Mouse (Mus musculus) intestine, embryonic 14.5 days (tissue): ENCODE data around the gene Efna5. TPM values are rescaled to one million over a fixed set of nuclear protein-coding genes. Genes with fewer than 3 reads are reported as not detected.

Experiments used
- ATAC-seq: fragments of 200-750 bp; cut with Nextera tagmentation; replicated peaks from 2 replicates; pipeline ENCODE4 v1.8.0; 2017; ENCODE audit warnings: low read depth, moderate number of reproducible peaks, moderate TSS enrichment, moderate library complexity; ENCODE audit not compliant: low FRiP score, low TSS enrichment
- DNase-seq: peaks from one replicate; pipeline ENCODE4 v3.0.0-alpha.2; 2018; ENCODE audit warnings: low spot score
- H3K27ac ChIP-seq: fragments of 300-500 bp; sonication (generic); 2 replicates; pipeline ENCODE4 v1.5.1; 2014; ENCODE audit warnings: low read depth, mild to moderate bottlenecking, control low read depth
- H3K27me3 ChIP-seq: fragments of 300-500 bp; sonication (generic); replicated peaks from 2 replicates; pipeline ENCODE4 v1.6.1; 2014; ENCODE audit warnings: low read length, control low read depth; ENCODE audit not compliant: control insufficient read depth, insufficient read depth
- H3K36me3 ChIP-seq: fragments of 300-500 bp; sonication (generic); 2 replicates; pipeline ENCODE4 v1.6.1; 2014; ENCODE audit warnings: low read length, control low read depth; ENCODE audit not compliant: control insufficient read depth, insufficient read depth
- H3K4me1 ChIP-seq: fragments of 300-500 bp; sonication (generic); replicated peaks from 2 replicates; pipeline ENCODE4 v1.6.1; 2014; ENCODE audit warnings: low read length, control low read depth, mixed read lengths; ENCODE audit not compliant: control insufficient read depth, insufficient read depth
- H3K4me2 ChIP-seq: fragments of 300-500 bp; sonication (generic); 2 replicates; pipeline ENCODE4 v1.6.1; 2014; ENCODE audit warnings: low read length
- H3K4me3 ChIP-seq: fragments of 300-500 bp; sonication (generic); 2 replicates; pipeline ENCODE4 v1.5.1; 2014; ENCODE audit warnings: low read depth, low read length, control low read depth, mixed read lengths
- H3K9ac ChIP-seq: fragments of 300-500 bp; sonication (generic); 2 replicates; pipeline ENCODE4 v1.6.1; 2014; ENCODE audit warnings: mild to moderate bottlenecking, low read length
- H3K9me3 ChIP-seq: fragments of 300-500 bp; sonication (generic); 2 replicates; pipeline ENCODE4 v1.6.1; 2016; ENCODE audit warnings: low read length, control low read depth; ENCODE audit not compliant: control insufficient read depth
- WGBS: fragments of 180-500 bp; shearing (Covaris S2); extraction: QIAGEN DNeasy Blood & Tissue Kit; methylation state at CpG from one replicate; pipeline ENCODE4 v1.1.7; 2014; 5-methylcytosine and 5-hydroxymethylcytosine counted together
- polyA plus RNA-seq: library from polyadenylated mRNA; unstranded; fragments of >200 nt; fragmentation: Nextera tagmentation; extraction: Ambion mirVana; gene quantifications from 2 replicates; pipeline ENCODE4 v1.2.1, GENCODE M21; 2014

The Efna5 gene
- polyA plus RNA-seq, 1 experiment from 2014 or later = 42.4 TPM

DNA sequence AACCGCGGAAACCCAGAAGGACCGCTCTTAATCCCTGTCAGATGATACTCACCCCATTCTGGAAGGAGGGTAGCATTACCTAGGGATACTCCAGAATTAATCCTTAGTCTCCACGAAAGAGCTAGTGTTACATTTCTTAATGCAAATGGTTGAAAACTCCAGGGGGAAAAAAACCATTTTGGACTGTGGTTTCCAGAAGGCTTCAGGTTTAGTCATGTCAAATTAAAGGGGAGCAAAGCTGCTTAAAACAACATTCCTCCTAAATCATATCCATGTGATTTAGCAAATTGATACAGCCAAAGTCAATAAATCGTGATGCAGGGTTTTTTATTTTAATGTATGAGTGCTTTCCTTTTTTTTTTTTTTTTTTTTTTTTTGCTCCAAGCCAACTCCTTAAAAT is 35.5 kb downstream of the Efna5 start:
- WGBS = 66% methylated on average over 5 of the region's 5 CpGs
- no peak overlapping the region for H3K9ac ChIP-seq
- no peak overlapping the region for H3K27ac ChIP-seq
- no peak overlapping the region for H3K4me3 ChIP-seq
- no peaks in the 10 kb centered on the region for H3K9me3 ChIP-seq
- no peak for ATAC-seq
- H3K27me3 ChIP-seq = no peaks in the 10 kb centered on the region
- H3K4me2 ChIP-seq = no peak overlapping the region
- peaks cover 15% of the 10 kb centered on the region; the same call in 1 of the 2 replicates for H3K4me1 ChIP-seq
- H3K36me3 ChIP-seq = no peaks in the 10 kb centered on the region
- no peak for DNase-seq

- no peaks in the 10 kb centered on the region for H3K36me3 ChIP-seq
Measured at GRCm38 (mm10) chr17:62844329-62844728, 36.8 kb downstream of the Efna5 start.

GRCm38 (mm10) chr17:62837336-62837735 is 43.8 kb downstream of the Efna5 start:
- WGBS = 58% methylated on average over 7 of the region's 7 CpGs
- no peaks in the 10 kb centered on the region for H3K9me3 ChIP-seq
- no peak overlapping the region for H3K9ac ChIP-seq
- no peak overlapping the region for H3K27ac ChIP-seq
- no peaks in the 10 kb centered on the region for H3K36me3 ChIP-seq
- no peak for DNase-seq
- H3K4me2 ChIP-seq = no peak overlapping the region
- no peaks in the 10 kb centered on the region for H3K27me3 ChIP-seq
- H3K4me3 ChIP-seq = no peak overlapping the region
- no peak for ATAC-seq
- H3K4me1 ChIP-seq = 0 out of 2 replicates have a peak, but pooled peaks cover 3% of the 10 kb centered on the region

More at GRCm38 (mm10) chr17:62844329-62844728, 36.8 kb downstream of the Efna5 start:
- no peak overlapping the region for H3K4me3 ChIP-seq
- no peak overlapping the region for H3K4me2 ChIP-seq
- WGBS = 67% methylated on average over 5 of the region's 5 CpGs
- H3K4me1 ChIP-seq = peaks cover 6% of the 10 kb centered on the region; the same call in 1 of the 2 replicates
- ATAC-seq (no peak), DNase-seq (no peak)
- H3K27ac ChIP-seq = no peak overlapping the region
- H3K9me3 ChIP-seq = no peaks in the 10 kb centered on the region
- no peak overlapping the region for H3K9ac ChIP-seq
- no peaks in the 10 kb centered on the region for H3K27me3 ChIP-seq

DNA sequence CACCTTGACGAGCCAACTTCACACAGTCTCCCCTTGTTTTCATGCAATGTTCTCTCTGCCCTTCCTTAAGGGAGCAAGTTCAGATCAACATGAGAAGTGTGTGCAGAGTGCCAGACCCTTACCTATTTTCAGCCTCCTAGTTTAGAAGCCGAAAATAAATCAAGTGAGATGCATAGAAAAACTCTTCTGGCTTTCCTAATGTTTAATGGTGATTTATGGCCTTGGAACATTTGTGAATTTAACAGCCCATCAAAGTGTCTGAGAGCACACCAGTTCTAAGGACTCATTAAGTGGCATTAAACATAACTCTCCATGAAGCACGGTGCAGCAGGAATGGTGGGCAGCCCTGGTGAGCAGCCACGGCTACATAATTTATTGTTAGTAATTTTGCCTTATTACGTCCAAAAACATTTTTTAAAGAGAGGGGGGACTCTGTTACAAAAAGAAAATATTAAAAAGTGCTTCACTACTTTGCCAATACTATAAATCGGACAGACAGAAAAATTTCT is 44.5 kb downstream of the Efna5 start:
- Histone ChIP-seq H3K9ac (no peak overlapping the region), H3K36me3 (no peaks in the 10 kb centered on the region), H3K4me3 (no peak overlapping the region), H3K9me3 (no peaks in the 10 kb centered on the region), H3K4me2 (no peak overlapping the region), H3K27me3 (no peaks in the 10 kb centered on the region), H3K27ac (no peak overlapping the region), H3K4me1 (0 out of 2 replicates have a peak, but pooled peaks cover 3% of the 10 kb centered on the region)
- WGBS = 56% methylated on average over 6 of the region's 6 CpGs
- DNase-seq = no peak
- no peak for ATAC-seq

DNA sequence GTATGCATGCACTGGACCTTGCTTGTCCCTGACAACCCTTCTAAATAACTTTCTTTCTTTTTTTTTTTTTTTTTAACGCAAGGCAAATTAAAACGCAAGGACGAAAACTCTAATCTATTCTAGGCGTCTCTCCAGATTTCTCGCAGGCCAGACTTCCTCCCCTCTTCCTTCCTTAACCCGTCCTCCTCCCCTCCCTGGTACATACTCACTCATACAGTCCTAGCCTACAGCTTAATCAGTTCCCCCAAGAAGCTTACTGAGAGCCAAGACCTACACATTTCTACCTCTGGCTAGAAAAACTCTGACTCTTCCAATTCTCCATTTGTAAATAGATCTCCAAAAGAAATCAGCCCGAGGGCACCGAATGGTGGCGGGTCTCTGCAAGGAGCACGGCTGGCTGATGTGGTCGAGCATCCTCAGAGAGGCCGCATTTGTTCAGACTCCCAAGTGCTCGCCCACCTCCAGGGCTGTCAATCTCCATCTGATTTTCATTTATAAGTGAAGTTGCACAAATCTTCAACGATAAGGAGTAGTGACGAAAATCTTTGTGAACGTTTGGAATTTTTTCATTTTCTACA is 48.5 kb downstream of the Efna5 start:
- Histone ChIP-seq H3K9me3 (no peaks in the 10 kb centered on the region), H3K27ac (no peak overlapping the region), H3K4me2 (no peak overlapping the region), H3K27me3 (no peaks in the 10 kb centered on the region), H3K4me1 (0 out of 2 replicates have a peak, but pooled peaks cover 2% of the 10 kb centered on the region), H3K4me3 (no peak overlapping the region), H3K36me3 (no peaks in the 10 kb centered on the region), H3K9ac (no peak overlapping the region)
- DNase-seq = no peak
- WGBS = 85% methylated on average over 16 of the region's 16 CpGs
- ATAC-seq = no peak

GRCm38 (mm10) chr17:62827549-62827948 is 53.6 kb downstream of the Efna5 start:
- Histone ChIP-seq H3K4me2 (no peak overlapping the region), H3K36me3 (no peaks in the 10 kb centered on the region), H3K27ac (no peak overlapping the region), H3K9me3 (no peaks in the 10 kb centered on the region), H3K27me3 (no peaks in the 10 kb centered on the region), H3K4me1 (no peaks in the 10 kb centered on the region; the same call in 1 of the 2 replicates), H3K9ac (no peak overlapping the region), H3K4me3 (no peak overlapping the region)
- WGBS = 71% methylated on average over 6 of the region's 6 CpGs
- DNase-seq (no peak), ATAC-seq (no peak)

DNA sequence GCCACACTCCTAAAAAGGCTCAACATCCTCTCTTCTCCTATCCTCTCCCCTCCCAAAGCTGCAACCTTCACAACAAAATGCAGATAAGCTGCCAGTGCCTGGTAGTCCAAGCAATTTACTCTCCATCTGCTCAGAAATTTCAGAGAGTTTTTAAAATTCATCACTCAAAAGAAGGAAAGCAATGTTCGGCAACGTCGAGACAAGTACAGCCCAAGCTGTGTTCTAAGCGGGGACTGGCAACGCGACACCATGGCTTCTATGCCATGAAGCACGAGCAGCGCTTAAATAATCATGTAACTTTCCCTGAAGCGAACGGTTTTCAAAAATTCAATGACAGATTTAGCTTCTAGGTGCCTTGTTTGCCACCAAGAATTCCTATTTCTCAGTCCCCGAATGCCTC is 59.9 kb downstream of the Efna5 start:
- WGBS = 83% methylated on average over 11 of the region's 11 CpGs
- Histone ChIP-seq H3K27me3 (no peaks in the 10 kb centered on the region), H3K9me3 (no peaks in the 10 kb centered on the region), H3K4me3 (no peak overlapping the region), H3K27ac (no peak overlapping the region), H3K4me1 (peaks cover 30% of the 10 kb centered on the region), H3K9ac (no peak overlapping the region), H3K36me3 (no peaks in the 10 kb centered on the region), H3K4me2 (no peak overlapping the region)
- ATAC-seq (no peak), DNase-seq (no peak)

- no peaks in the 10 kb centered on the region for H3K27me3 ChIP-seq
- no peak for ATAC-seq
- no peaks in the 10 kb centered on the region for H3K36me3 ChIP-seq
- H3K27ac ChIP-seq = no peak overlapping the region
- H3K4me1 ChIP-seq = peaks cover 32% of the 10 kb centered on the region
- no peaks in the 10 kb centered on the region for H3K9me3 ChIP-seq
- no peak overlapping the region for H3K4me3 ChIP-seq
- no peak overlapping the region for H3K4me2 ChIP-seq
- DNase-seq = no peak
- WGBS = 91% methylated on average over 5 of the region's 5 CpGs
- H3K9ac ChIP-seq = no peak overlapping the region
Measured at GRCm38 (mm10) chr17:62819931-62820330, 61.2 kb downstream of the Efna5 start.

DNA sequence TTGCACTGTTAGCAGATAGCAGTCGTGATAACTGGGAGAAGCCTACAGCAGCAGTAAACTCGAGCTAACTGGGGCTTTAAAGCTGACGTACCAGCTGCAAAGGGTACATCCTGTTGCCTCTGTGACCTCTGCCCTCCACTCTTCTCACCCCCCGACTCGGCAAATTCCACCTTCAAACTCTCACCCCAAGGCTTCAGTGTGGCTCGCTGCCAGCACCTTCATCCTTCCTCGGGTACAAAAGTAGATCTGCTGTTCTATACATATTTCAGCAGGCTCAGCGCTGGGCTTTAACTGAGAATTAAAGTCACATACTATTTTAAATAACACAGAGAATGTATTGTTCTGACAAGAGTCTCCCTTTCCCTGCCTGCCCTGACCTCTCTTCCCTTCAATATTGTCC is 62.3 kb downstream of the Efna5 start:
- DNase-seq = no peak
- H3K4me2 ChIP-seq = no peak overlapping the region

More for the DNA sequence above, 62.3 kb downstream of the Efna5 start:
- no peaks in the 10 kb centered on the region for H3K27me3 ChIP-seq
- peaks cover 32% of the 10 kb centered on the region for H3K4me1 ChIP-seq
- no peak overlapping the region for H3K9ac ChIP-seq
- no peak for ATAC-seq
- 19% methylated on average over 8 of the region's 8 CpGs for WGBS
- no peak overlapping the region for H3K4me3 ChIP-seq
- H3K36me3 ChIP-seq = no peaks in the 10 kb centered on the region
- no peak overlapping the region for H3K27ac ChIP-seq
- no peaks in the 10 kb centered on the region for H3K9me3 ChIP-seq
